Mouse (Mus musculus): ENCODE measurements at regions not wholly inside any gene's neighbourhood (a gene's known extent, or its start where the extent isn't known, plus 50 kb on each side); places are given as distances from the start of the nearest gene placed in this dataset.

DNA sequence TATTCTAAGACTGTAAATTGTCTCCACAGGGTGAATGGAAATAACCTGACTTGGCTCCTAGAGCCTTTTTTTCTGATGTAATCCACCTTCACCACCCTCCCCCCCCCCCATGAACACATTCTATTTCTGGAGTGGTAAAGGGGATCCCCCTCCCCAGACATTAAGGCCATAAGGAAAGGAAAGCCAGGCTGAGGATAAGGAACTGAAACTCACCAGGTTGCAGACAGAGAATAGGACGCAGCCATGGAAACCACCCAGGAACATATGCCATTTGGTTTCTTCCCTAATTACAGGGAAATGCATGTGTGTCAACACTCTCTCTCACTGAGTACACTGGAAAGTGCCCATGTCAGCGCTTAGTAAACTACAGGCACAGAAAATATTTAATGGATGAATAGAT lies 96.5 kb upstream of the Gnao1 start:
- TF ChIP-seq CHD2 (IDR thresholded peaks at IDR 0.05; ENCODE audit: low read depth, low read length) (no peak), MAFK (IDR thresholded peaks at IDR 0.05; ENCODE audit: insufficient read depth, low read depth, low read length) (no peak), HCFC1 (IDR thresholded peaks at IDR 0.05; ENCODE audit: borderline replicate concordance, insufficient read depth, low read length) (no peak), ZNF384 (IDR thresholded peaks at IDR 0.05; ENCODE audit: low read depth, low read length) (no peak), ZC3H11A (IDR thresholded peaks at IDR 0.05; ENCODE audit: borderline replicate concordance, low read depth, low read length) (no peak)

Data from ES-E14 (cell line).